12 mouse cellular contexts compared by ENCODE assay signal in genomic region chr1:43531307-43531706, GRCm38 (mm10).
A peak's percentile ranks its signal among the peaks of the same experiment; 100 is the strongest.
DNase-seq lines count a peak whose midpoint lies in the region; ATAC-seq and TF ChIP-seq lines count a peak whose summit lies in the region.
"Had no signal": no experiment of that assay in that cellular context is flagged by ENCODE, and none has a peak within 500 bp of the region (broad histone marks: within the 10 kb centered on the region; RNA-seq: fewer than 3 reads in every experiment).

No protein-coding gene starts in this region.

- WGBS in heart, embryonic 16.5 days = 78% methylated on average over 7 of the region's 7 CpGs
- 82% methylated on average over 7 of the region's 7 CpGs for WGBS in midbrain, embryonic 13.5 days
- 65% methylated on average over 7 of the region's 7 CpGs for WGBS in midbrain, embryonic 16.5 days
- 33% methylated on average over 7 of the region's 7 CpGs for WGBS in forebrain, postnatal 0 days

- H3K9ac ChIP-seq in heart, embryonic 16.5 days (ENCODE audit: low read length) = no peak overlapping the region
- H3K9ac ChIP-seq in midbrain, embryonic 13.5 days (replicated peaks) = no peak overlapping the region
- no peak overlapping the region for H3K9ac ChIP-seq in midbrain, embryonic 16.5 days (ENCODE audit: low read depth, low read length)
- no peak overlapping the region for H3K9ac ChIP-seq in forebrain, postnatal 0 days
- H3K9ac ChIP-seq: limb, embryonic 12.5 days had no signal

- no peaks in the 10 kb centered on the region for H3K9me3 ChIP-seq in heart, embryonic 16.5 days (replicated peaks; ENCODE audit: control insufficient read depth, low read length)
- no peaks in the 10 kb centered on the region for H3K9me3 ChIP-seq in midbrain, embryonic 13.5 days
- no peaks in the 10 kb centered on the region for H3K9me3 ChIP-seq in midbrain, embryonic 16.5 days (replicated peaks; ENCODE audit: control insufficient read depth, low read length, poor library complexity, severe bottlenecking)
- no peaks in the 10 kb centered on the region for H3K9me3 ChIP-seq in forebrain, postnatal 0 days (ENCODE audit: low read length)
- H3K9me3 ChIP-seq: limb, embryonic 12.5 days had no signal

- H3K4me2 ChIP-seq in heart, embryonic 16.5 days (ENCODE audit: low read depth, low read length) = no peak overlapping the region
- H3K4me2 ChIP-seq in midbrain, embryonic 13.5 days (replicated peaks) = no peak overlapping the region
- no peak overlapping the region for H3K4me2 ChIP-seq in midbrain, embryonic 16.5 days (ENCODE audit: low read length)
- no peak overlapping the region for H3K4me2 ChIP-seq in forebrain, postnatal 0 days (ENCODE audit: low read depth)
- H3K4me2 ChIP-seq: limb, embryonic 12.5 days had no signal

- H3K27ac ChIP-seq in heart, embryonic 16.5 days (ENCODE audit: low read length) = peak overlapping the region; percentile 65; the same call in 1 of the 2 replicates
- peak overlapping the region; percentile 7; the same call in 1 of the 2 replicates for H3K27ac ChIP-seq in midbrain, embryonic 13.5 days
- H3K27ac ChIP-seq in midbrain, embryonic 16.5 days (ENCODE audit: low read length) = no peak overlapping the region
- H3K27ac ChIP-seq in forebrain, postnatal 0 days (ENCODE audit: low read depth, low read length) = peak overlapping the region; percentile 55
- H3K27ac ChIP-seq: limb, embryonic 12.5 days had no signal

- no peak overlapping the region for H3K4me3 ChIP-seq in heart, embryonic 16.5 days (ENCODE audit: low read length)
- H3K4me3 ChIP-seq in midbrain, embryonic 13.5 days (replicated peaks) = no peak overlapping the region
- H3K4me3 ChIP-seq in midbrain, embryonic 16.5 days (ENCODE audit: low read depth, low read length) = no peak overlapping the region
- no peak overlapping the region for H3K4me3 ChIP-seq in forebrain, postnatal 0 days (ENCODE audit: low read depth, low read length)
- H3K4me3 ChIP-seq: limb, embryonic 12.5 days had no signal

- H3K27me3 ChIP-seq in heart, embryonic 16.5 days (ENCODE audit: control insufficient read depth, insufficient read depth, low read length) = no peaks in the 10 kb centered on the region
- no peaks in the 10 kb centered on the region for H3K27me3 ChIP-seq in midbrain, embryonic 13.5 days
- H3K27me3 ChIP-seq in midbrain, embryonic 16.5 days (ENCODE audit: control insufficient read depth, insufficient read depth, low read depth, low read length) = no peaks in the 10 kb centered on the region
- H3K27me3 ChIP-seq in forebrain, postnatal 0 days (ENCODE audit: insufficient read depth, low read length) = no peaks in the 10 kb centered on the region
- H3K27me3 ChIP-seq: CH12.LX; limb, embryonic 12.5 days; Patski had no signal

- no peak for TF ChIP-seq CTCF in forebrain, postnatal 0 days (IDR thresholded peaks at IDR 0.05; ENCODE audit: low read depth)

- H3K4me1 ChIP-seq in heart, embryonic 16.5 days (ENCODE audit: control insufficient read depth, insufficient read depth, low read length) = peaks cover 62% of the 10 kb centered on the region
- peaks cover 27% of the 10 kb centered on the region for H3K4me1 ChIP-seq in midbrain, embryonic 13.5 days (replicated peaks)
- H3K4me1 ChIP-seq in midbrain, embryonic 16.5 days (ENCODE audit: control insufficient read depth, insufficient read depth, low read length) = peaks cover 28% of the 10 kb centered on the region
- H3K4me1 ChIP-seq in forebrain, postnatal 0 days (ENCODE audit: insufficient read depth) = peaks cover 25% of the 10 kb centered on the region

- ATAC-seq in heart, embryonic 16.5 days (replicated peaks; ENCODE audit: extremely low read depth, insufficient read depth, low FRiP score) = no peak
- no peak for ATAC-seq in midbrain, embryonic 13.5 days
- no peak for ATAC-seq in midbrain, embryonic 16.5 days
- ATAC-seq in forebrain, postnatal 0 days = peak; percentile 76
- ATAC-seq: Patski had no signal

- no peak for DNase-seq in heart, adult 18-20 months
- DNase-seq in forebrain, postnatal 0 days = peak; percentile 68
- DNase-seq in naive thymus-derived CD4-positive, alpha-beta T cell, adult 2 months (ENCODE audit: low read depth) = peak; percentile 9
- DNase-seq in adrenal gland, postnatal 4 days (ENCODE audit: low spot score in 2 of 2) = no peak
- DNase-seq: adrenal gland, adult 8-10 months; cerebellum, adult 18-20 months had no signal

- H3K36me3 ChIP-seq in heart, embryonic 16.5 days (ENCODE audit: control insufficient read depth, insufficient read depth) = peaks cover 9% of the 10 kb centered on the region; the same call in 1 of the 2 replicates
- H3K36me3 ChIP-seq in midbrain, embryonic 13.5 days = no peaks in the 10 kb centered on the region; the same call in 1 of the 2 replicates
- no peaks in the 10 kb centered on the region for H3K36me3 ChIP-seq in midbrain, embryonic 16.5 days (ENCODE audit: control insufficient read depth, insufficient read depth, low read length)
- 0 out of 2 replicates have a peak, but pooled peaks cover 3% of the 10 kb centered on the region for H3K36me3 ChIP-seq in forebrain, postnatal 0 days (ENCODE audit: insufficient read depth)

Comparison
In these comparisons a context has a peak if more than half of its experiments do, and no peak if none do; other contexts are left out.
1. DNase-seq: peak in forebrain, postnatal 0 days (single experiment) and naive thymus-derived CD4-positive, alpha-beta T cell, adult 2 months (single experiment); none in heart, adult 18-20 months (0 of 2) and adrenal gland, postnatal 4 days (0 of 2).